Mouse (Mus musculus): ENCODE measurements around the gene Pdgfa. TPM values are rescaled to one million over a fixed set of nuclear protein-coding genes. Genes with fewer than 3 reads are reported as not detected.
A peak's percentile ranks its signal among the peaks of the same experiment; 100 is the strongest.

Gene Pdgfa
- polyA plus RNA-seq, 1 experiment from 2014 or later, result 14.5 TPM

GRCm38 (mm10) chr5:138946931-138947330, 50.2 kb downstream of the Pdgfa start:
- Histone ChIP-seq H3K4me2 (no peak overlapping the region), H3K27me3 (0 out of 2 replicates have a peak, but pooled peaks cover 4% of the 10 kb centered on the region), H3K9me3 (no peaks in the 10 kb centered on the region), H3K36me3 (no peaks in the 10 kb centered on the region), H3K4me3 (no peak overlapping the region), H3K4me1 (replicated peaks) (peaks cover 28% of the 10 kb centered on the region), H3K9ac (no peak overlapping the region), H3K27ac (no peak overlapping the region)
- 70% methylated on average over 5 of the region's 5 CpGs for WGBS
- ATAC-seq (ENCODE audit: low FRiP score), result no peak

GRCm38 (mm10) chr5:138945011-138945410, 52.2 kb downstream of the Pdgfa start:
- Histone ChIP-seq H3K9ac (no peak overlapping the region), H3K4me3 (no peak overlapping the region), H3K36me3 (no peaks in the 10 kb centered on the region), H3K4me2 (no peak overlapping the region), H3K27me3 (no peaks in the 10 kb centered on the region), H3K4me1 (replicated peaks) (peaks cover 28% of the 10 kb centered on the region), H3K27ac (no peak overlapping the region), H3K9me3 (no peaks in the 10 kb centered on the region)
- ATAC-seq (ENCODE audit: low FRiP score), result no peak
- WGBS, result 85% methylated on average over 3 of the region's 3 CpGs

- ATAC-seq (ENCODE audit: low FRiP score), result no peak
- 82% methylated on average over 7 of the region's 7 CpGs for WGBS
- no peak overlapping the region for H3K4me3 ChIP-seq
- H3K27me3 ChIP-seq, result no peaks in the 10 kb centered on the region
- peaks cover 28% of the 10 kb centered on the region for H3K4me1 ChIP-seq (replicated peaks)
- no peaks in the 10 kb centered on the region for H3K9me3 ChIP-seq
- H3K9ac ChIP-seq, result no peak overlapping the region
- no peak overlapping the region for H3K27ac ChIP-seq
- no peaks in the 10 kb centered on the region for H3K36me3 ChIP-seq
- H3K4me2 ChIP-seq, result no peak overlapping the region
Measured at GRCm38 (mm10) chr5:138944551-138944950, 52.6 kb downstream of the Pdgfa start.

DNA sequence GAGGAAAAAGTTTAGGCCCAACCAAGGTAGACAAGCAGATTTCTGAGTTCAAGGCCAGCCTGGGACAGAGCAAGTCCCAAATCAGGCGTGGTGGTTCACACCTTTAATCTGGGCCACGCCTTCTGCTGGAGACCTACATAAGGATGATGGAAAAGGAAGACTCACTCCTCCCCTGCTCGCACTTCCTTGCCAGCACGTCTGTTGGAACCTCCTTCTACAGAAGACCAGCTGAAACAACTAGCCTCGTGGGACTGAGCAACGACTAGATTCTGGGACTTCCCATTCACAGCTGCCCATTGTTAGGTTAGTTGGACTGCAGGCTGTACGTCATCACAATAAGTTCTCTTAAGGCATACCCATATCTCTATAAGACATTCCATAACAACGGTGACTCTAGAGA, 55.3 kb downstream of the Pdgfa start:
- Histone ChIP-seq H3K9me3 (no peaks in the 10 kb centered on the region), H3K4me2 (no peak overlapping the region), H3K4me1 (replicated peaks) (0 out of 2 replicates have a peak, but pooled peaks cover under 1% of the 10 kb centered on the region), H3K9ac (no peak overlapping the region), H3K36me3 (no peaks in the 10 kb centered on the region), H3K4me3 (no peak overlapping the region), H3K27me3 (no peaks in the 10 kb centered on the region), H3K27ac (no peak overlapping the region)
- 85% methylated on average over 8 of the region's 8 CpGs for WGBS
- no peak for ATAC-seq (ENCODE audit: low FRiP score)

DNA sequence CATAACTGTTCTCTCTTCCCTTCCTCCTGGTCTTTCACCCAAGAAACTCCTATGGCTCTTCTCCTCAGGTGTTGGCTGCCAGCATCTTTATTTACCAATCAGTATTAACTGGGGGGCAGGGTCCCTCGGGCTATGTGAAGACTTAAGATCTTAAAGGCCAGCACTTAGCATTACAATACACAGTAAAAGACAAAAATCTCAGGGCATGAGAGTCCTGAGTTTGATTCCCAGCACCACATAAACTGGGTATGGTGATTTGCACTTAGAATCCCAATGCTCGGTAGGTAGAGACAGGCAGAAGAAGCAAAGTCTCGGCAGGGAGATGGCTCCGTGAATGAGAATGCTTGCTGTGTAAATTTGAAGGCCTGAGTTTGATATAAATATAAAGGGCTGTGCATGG, 56.6 kb downstream of the Pdgfa start:
- no peaks in the 10 kb centered on the region for H3K4me1 ChIP-seq (replicated peaks)
- H3K4me2 ChIP-seq, result no peak overlapping the region
- WGBS, result 91% methylated on average over 4 of the region's 4 CpGs
- H3K4me3 ChIP-seq, result no peak overlapping the region
- no peaks in the 10 kb centered on the region for H3K36me3 ChIP-seq
- no peak for ATAC-seq (ENCODE audit: low FRiP score)
- no peaks in the 10 kb centered on the region for H3K9me3 ChIP-seq
- no peak overlapping the region for H3K27ac ChIP-seq
- H3K27me3 ChIP-seq, result no peaks in the 10 kb centered on the region
- H3K9ac ChIP-seq, result no peak overlapping the region

GRCm38 (mm10) chr5:138938572-138939163, 58.5 kb downstream of the Pdgfa start:
- Histone ChIP-seq H3K27me3 (no peaks in the 10 kb centered on the region), H3K27ac (no peak overlapping the region), H3K9me3 (no peaks in the 10 kb centered on the region), H3K9ac (no peak overlapping the region), H3K4me3 (no peak overlapping the region), H3K4me1 (replicated peaks) (peaks cover 9% of the 10 kb centered on the region), H3K4me2 (no peak overlapping the region), H3K36me3 (no peaks in the 10 kb centered on the region)
- ATAC-seq (ENCODE audit: low FRiP score), result no peak
- WGBS, result 69% methylated on average over 3 of the region's 3 CpGs

DNA sequence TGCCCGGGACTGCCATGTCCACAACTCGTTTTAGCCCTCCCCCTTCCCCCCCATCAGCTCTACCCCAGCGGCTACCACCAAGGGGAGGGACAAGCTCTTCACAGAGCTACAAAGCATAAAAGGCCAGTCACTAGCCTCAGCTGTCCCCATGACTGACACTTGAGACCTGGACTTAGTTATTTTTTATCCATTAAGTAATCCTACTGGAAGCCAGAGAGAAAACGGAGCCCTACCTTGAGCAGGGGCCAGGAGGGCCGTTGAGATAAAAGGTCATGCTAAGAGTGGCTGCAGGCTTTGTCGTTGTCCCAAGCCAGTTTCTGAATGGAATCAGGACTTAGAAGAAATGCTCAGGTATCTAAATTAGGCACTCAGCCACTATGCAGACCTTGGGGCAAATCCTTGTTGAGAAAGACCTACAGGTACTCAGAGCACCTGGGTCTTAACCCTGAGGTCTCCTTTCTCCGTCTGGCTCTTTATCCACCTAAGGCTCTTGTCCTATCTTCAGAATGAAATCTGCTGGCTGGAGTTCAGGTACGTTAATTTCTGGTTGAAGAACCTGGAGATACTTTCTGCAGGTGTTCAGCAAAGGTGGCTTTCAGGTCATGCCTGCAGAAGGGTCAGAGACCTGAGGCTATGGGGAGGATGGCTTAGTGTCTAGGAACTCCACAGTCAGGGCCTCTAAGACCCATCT, 60.6 kb downstream of the Pdgfa start:
- Histone ChIP-seq H3K27ac (no peak overlapping the region), H3K9ac (no peak overlapping the region), H3K4me3 (no peak overlapping the region), H3K4me2 (no peak overlapping the region), H3K36me3 (no peaks in the 10 kb centered on the region), H3K9me3 (no peaks in the 10 kb centered on the region), H3K27me3 (peaks cover 14% of the 10 kb centered on the region), H3K4me1 (replicated peaks) (peaks cover 25% of the 10 kb centered on the region)
- WGBS, result 90% methylated on average over 8 of the region's 8 CpGs
- ATAC-seq (ENCODE audit: low FRiP score), result no peak

DNA sequence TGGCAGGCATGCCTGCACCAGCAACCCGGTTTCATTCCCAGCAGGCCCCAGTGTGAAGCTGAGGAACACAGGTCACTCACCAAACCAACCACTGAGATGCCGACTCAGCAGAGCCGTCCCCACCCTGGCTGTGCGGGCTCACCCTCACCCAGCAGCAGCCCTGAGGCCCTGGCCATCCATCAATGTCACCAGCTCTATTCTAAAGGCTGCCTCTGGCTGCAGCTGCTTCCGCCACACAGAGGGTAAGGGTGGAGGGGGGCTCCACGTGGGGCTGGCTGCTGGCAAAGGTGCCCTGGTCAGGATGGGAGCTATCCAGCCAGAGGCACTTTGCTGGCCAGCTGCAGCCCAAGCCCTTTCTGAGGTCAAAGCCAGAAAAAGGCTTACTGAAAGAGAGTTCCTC, 62.6 kb downstream of the Pdgfa start:
- no peaks in the 10 kb centered on the region for H3K9me3 ChIP-seq
- peaks cover 37% of the 10 kb centered on the region for H3K4me1 ChIP-seq (replicated peaks)
- no peak for ATAC-seq (ENCODE audit: low FRiP score)
- H3K27me3 ChIP-seq, result peaks cover 21% of the 10 kb centered on the region
- no peak overlapping the region for H3K4me3 ChIP-seq
- no peaks in the 10 kb centered on the region for H3K36me3 ChIP-seq
- no peak overlapping the region for H3K4me2 ChIP-seq
- H3K27ac ChIP-seq, result no peak overlapping the region; the same call in 1 of the 2 replicates
- 11% methylated on average over 6 of the region's 6 CpGs for WGBS
- no peak overlapping the region for H3K9ac ChIP-seq

- Histone ChIP-seq H3K27me3 (peaks cover 21% of the 10 kb centered on the region), H3K9me3 (no peaks in the 10 kb centered on the region), H3K4me1 (replicated peaks) (peaks cover 37% of the 10 kb centered on the region), H3K4me2 (0 out of 2 replicates have a peak overlapping the region, but pooled peaks have one; percentile 9), H3K9ac (peak overlapping the region; percentile 10; the same call in 1 of the 2 replicates), H3K27ac (no peak overlapping the region), H3K4me3 (no peak overlapping the region), H3K36me3 (no peaks in the 10 kb centered on the region)
- ATAC-seq (ENCODE audit: low FRiP score), result no peak
- WGBS, result 8% methylated on average over 18 of the region's 18 CpGs
Measured at GRCm38 (mm10) chr5:138932460-138933432, 64.4 kb downstream of the Pdgfa start.

GRCm38 (mm10) chr5:138931836-138932235, 65.3 kb downstream of the Pdgfa start:
- WGBS, result 6% methylated on average over 13 of the region's 13 CpGs
- ATAC-seq (ENCODE audit: low FRiP score), result no peak

DNA sequence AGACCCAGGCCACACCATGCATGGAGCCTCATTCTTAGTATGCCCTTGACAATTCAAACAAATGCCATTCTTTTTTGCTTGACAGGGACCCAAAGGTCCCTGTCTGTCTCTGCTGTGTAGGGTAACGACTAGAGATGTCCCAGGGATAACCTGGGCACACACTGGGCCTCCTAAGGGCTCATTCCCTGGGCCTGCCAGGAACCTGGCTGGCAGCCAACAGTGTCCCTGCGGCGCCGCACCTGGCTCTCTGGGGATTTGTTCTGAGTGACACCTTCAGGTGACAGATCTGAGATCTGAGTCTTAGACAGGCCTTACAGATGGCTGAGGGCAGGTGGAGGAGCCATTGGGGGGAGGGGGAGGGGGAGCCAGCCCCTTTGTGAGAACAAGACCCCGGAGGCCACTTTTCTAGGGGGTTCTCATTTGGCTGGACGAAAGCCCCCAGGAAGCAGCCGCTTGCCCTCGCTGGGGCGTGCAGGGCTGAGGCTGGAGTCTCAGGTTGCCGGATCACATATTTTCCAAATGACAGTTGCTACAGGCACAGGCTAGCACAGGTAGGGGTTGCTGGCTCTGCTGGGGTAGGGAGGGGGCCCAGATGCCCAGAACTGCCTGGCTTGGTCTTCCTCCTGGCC, 67.2 kb downstream of the Pdgfa start:
- WGBS, result 72% methylated on average over 10 of the region's 10 CpGs
- H3K4me1 ChIP-seq (replicated peaks), result peaks cover 37% of the 10 kb centered on the region
- H3K9ac ChIP-seq, result no peak overlapping the region
- H3K27ac ChIP-seq, result no peak overlapping the region
- no peaks in the 10 kb centered on the region for H3K9me3 ChIP-seq
- H3K4me2 ChIP-seq, result no peak overlapping the region
- H3K27me3 ChIP-seq, result peaks cover 21% of the 10 kb centered on the region
- ATAC-seq (ENCODE audit: low FRiP score), result no peak
- H3K4me3 ChIP-seq, result no peak overlapping the region
- no peaks in the 10 kb centered on the region for H3K36me3 ChIP-seq

More at GRCm38 (mm10) chr5:138931836-138932235, 65.3 kb downstream of the Pdgfa start:
- H3K27ac ChIP-seq, result no peak overlapping the region
- no peaks in the 10 kb centered on the region for H3K9me3 ChIP-seq
- H3K36me3 ChIP-seq, result no peaks in the 10 kb centered on the region
- H3K4me3 ChIP-seq, result no peak overlapping the region
- peak overlapping the region; percentile 10; the same call in 1 of the 2 replicates for H3K9ac ChIP-seq
- H3K27me3 ChIP-seq, result peaks cover 21% of the 10 kb centered on the region
- no peak overlapping the region for H3K4me2 ChIP-seq
- peaks cover 37% of the 10 kb centered on the region for H3K4me1 ChIP-seq (replicated peaks)

Measured in hindbrain, embryonic 13.5 days (tissue).